Mouse (Mus musculus) neural tube, embryonic 11.5 days (tissue): ENCODE results near the gene Apobec1. TPM values are rescaled to one million over a fixed set of nuclear protein-coding genes. Genes with fewer than 3 reads are reported as not detected.

Experiments
- ATAC-seq: fragments of 200-750 bp; cut with Nextera tagmentation; 2 replicates; pipeline ENCODE4 v1.8.0; 2017; ENCODE audit warnings: moderate number of reproducible peaks, mild to moderate bottlenecking, moderate TSS enrichment, moderate library complexity; ENCODE audit not compliant: insufficient read depth, low FRiP score, low TSS enrichment
- DNase-seq: peaks from one replicate; pipeline ENCODE4 v3.0.0-alpha.2; 2015; ENCODE audit warnings: low spot score
- H3K27ac ChIP-seq: fragments of 300-500 bp; sonication (generic); 2 replicates; pipeline ENCODE4 v1.5.1; 2014; ENCODE audit warnings: low read depth, mild to moderate bottlenecking, low read length
- H3K27me3 ChIP-seq: fragments of 300-500 bp; sonication (generic); 2 replicates; pipeline ENCODE4 v1.6.1; 2014; ENCODE audit warnings: mild to moderate bottlenecking, low read length, mixed read lengths; ENCODE audit not compliant: control insufficient read depth, insufficient read depth
- H3K36me3 ChIP-seq: fragments of 300-500 bp; sonication (generic); 2 replicates; pipeline ENCODE4 v1.6.1; 2014; ENCODE audit warnings: mild to moderate bottlenecking, low read length, moderate library complexity, mixed read lengths; ENCODE audit not compliant: control insufficient read depth, insufficient read depth
- H3K4me1 ChIP-seq: fragments of 300-500 bp; sonication (generic); 2 replicates; pipeline ENCODE4 v1.6.1; 2014; ENCODE audit warnings: low read length, mixed read lengths; ENCODE audit not compliant: control insufficient read depth, insufficient read depth
- H3K4me2 ChIP-seq: fragments of 300-500 bp; sonication (generic); 2 replicates; pipeline ENCODE4 v1.6.1; 2014; ENCODE audit warnings: low read depth, mild to moderate bottlenecking, moderate library complexity
- H3K4me3 ChIP-seq: fragments of 300-500 bp; sonication (generic); 2 replicates; pipeline ENCODE4 v1.5.1; 2014; ENCODE audit warnings: low read depth, low read length
- H3K9ac ChIP-seq: fragments of 300-500 bp; sonication (generic); 2 replicates; pipeline ENCODE4 v1.6.1; 2014; ENCODE audit warnings: mild to moderate bottlenecking, low read length
- H3K9me3 ChIP-seq: fragments of 300-500 bp; sonication (generic); 2 replicates; pipeline ENCODE4 v1.6.1; 2016; ENCODE audit warnings: low read length; ENCODE audit not compliant: control insufficient read depth
- WGBS: fragments of 180-500 bp; shearing (Covaris S2); extraction: QIAGEN DNeasy Blood & Tissue Kit; methylation state at CpG from one replicate; pipeline ENCODE4 v1.1.7; 2014; 5-methylcytosine and 5-hydroxymethylcytosine counted together
- polyA plus RNA-seq: library from polyadenylated mRNA; unstranded; fragments of >200 nt; fragmentation: Nextera tagmentation; extraction: Ambion mirVana; gene quantifications from 2 replicates; pipeline ENCODE4 v1.2.1, GENCODE M21; 2014

Apobec1 gene
- polyA plus RNA-seq, 1 experiment from 2014 or later = 1.9 TPM

GRCm38 (mm10) chr6:122627469-122628108, 25.3 kb upstream of the Apobec1 start:
- Histone ChIP-seq H3K9me3 (no peaks in the 10 kb centered on the region), H3K4me3 (no peak overlapping the region), H3K9ac (no peak overlapping the region), H3K27me3 (0 out of 2 replicates have a peak, but pooled peaks cover 2% of the 10 kb centered on the region), H3K4me1 (no peaks in the 10 kb centered on the region), H3K4me2 (no peak overlapping the region), H3K27ac (no peak overlapping the region), H3K36me3 (no peaks in the 10 kb centered on the region)
- DNase-seq (no peak), ATAC-seq (no peak)
- 39% methylated on average over 20 of the region's 20 CpGs for WGBS

- Histone ChIP-seq H3K36me3 (no peaks in the 10 kb centered on the region), H3K27me3 (0 out of 2 replicates have a peak, but pooled peaks cover 2% of the 10 kb centered on the region), H3K4me3 (no peak within 1 kb of the TSS), H3K9ac (no peak within 1 kb of the TSS), H3K4me2 (no peak within 1 kb of the TSS), H3K27ac (no peak within 1 kb of the TSS), H3K9me3 (no peaks in the 10 kb centered on the region), H3K4me1 (no peaks in the 10 kb centered on the region)
- DNase-seq (no peak), ATAC-seq (no peak)
- WGBS = 86% methylated on average over 8 of the region's 8 CpGs
These were observed 23.9 kb upstream of the Apobec1 start, which contains the start of gene Dppa3 for GRCm38 (mm10) chr6:122626110-122626509. TSS of gene Dppa3 (plus strand) at chr6:122626410.

- WGBS = 88% methylated on average over 4 of the region's 4 CpGs
- no peaks in the 10 kb centered on the region for H3K4me1 ChIP-seq
- no peak overlapping the region for H3K4me3 ChIP-seq
- H3K27me3 ChIP-seq = 0 out of 2 replicates have a peak, but pooled peaks cover 2% of the 10 kb centered on the region
- H3K9me3 ChIP-seq = no peaks in the 10 kb centered on the region
- no peak overlapping the region for H3K9ac ChIP-seq
- DNase-seq (no peak), ATAC-seq (no peak)
- no peak overlapping the region for H3K4me2 ChIP-seq
- no peaks in the 10 kb centered on the region for H3K36me3 ChIP-seq
- no peak overlapping the region for H3K27ac ChIP-seq
These were observed 22.9 kb upstream of the Apobec1 start for GRCm38 (mm10) chr6:122625156-122625555.

GRCm38 (mm10) chr6:122624480-122624879, 22.2 kb upstream of the Apobec1 start:
- Histone ChIP-seq H3K27ac (no peak overlapping the region), H3K9ac (no peak overlapping the region), H3K27me3 (0 out of 2 replicates have a peak, but pooled peaks cover 2% of the 10 kb centered on the region), H3K36me3 (no peaks in the 10 kb centered on the region), H3K9me3 (no peaks in the 10 kb centered on the region), H3K4me3 (no peak overlapping the region), H3K4me1 (no peaks in the 10 kb centered on the region), H3K4me2 (no peak overlapping the region)
- ATAC-seq (no peak), DNase-seq (no peak)
- 46% methylated on average over 5 of the region's 5 CpGs for WGBS

- H3K36me3 ChIP-seq = no peaks in the 10 kb centered on the region
- no peak for ATAC-seq
- WGBS = 84% methylated on average over 6 of the region's 6 CpGs
These were observed 18.8 kb upstream of the Apobec1 start for GRCm38 (mm10) chr6:122621066-122621465.

GRCm38 (mm10) chr6:122616022-122616421, 13.8 kb upstream of the Apobec1 start:
- no peak for DNase-seq
- no peaks in the 10 kb centered on the region for H3K27me3 ChIP-seq
- no peak overlapping the region for H3K9ac ChIP-seq
- no peak overlapping the region for H3K27ac ChIP-seq
- ATAC-seq = no peak
- no peaks in the 10 kb centered on the region for H3K36me3 ChIP-seq
- WGBS = 69% methylated on average over 3 of the region's 3 CpGs
- H3K4me2 ChIP-seq = no peak overlapping the region
- H3K4me1 ChIP-seq = no peaks in the 10 kb centered on the region
- no peaks in the 10 kb centered on the region for H3K9me3 ChIP-seq
- no peak overlapping the region for H3K4me3 ChIP-seq

More at GRCm38 (mm10) chr6:122621066-122621465, 18.8 kb upstream of the Apobec1 start:
- no peaks in the 10 kb centered on the region for H3K4me1 ChIP-seq
- no peak for DNase-seq
- H3K27me3 ChIP-seq = no peaks in the 10 kb centered on the region
- no peak overlapping the region for H3K4me2 ChIP-seq
- no peaks in the 10 kb centered on the region for H3K9me3 ChIP-seq
- H3K4me3 ChIP-seq = no peak overlapping the region
- no peak overlapping the region for H3K9ac ChIP-seq
- H3K27ac ChIP-seq = no peak overlapping the region

- H3K36me3 ChIP-seq = no peaks in the 10 kb centered on the region
- no peak for DNase-seq
These were observed 11.8 kb upstream of the Apobec1 start for GRCm38 (mm10) chr6:122614047-122614446.

GRCm38 (mm10) chr6:122612426-122612825, 10.2 kb upstream of the Apobec1 start:
- no peak for DNase-seq
- 84% methylated on average over 4 of the region's 4 CpGs for WGBS

More at GRCm38 (mm10) chr6:122614047-122614446, 11.8 kb upstream of the Apobec1 start:
- no peaks in the 10 kb centered on the region for H3K9me3 ChIP-seq
- no peaks in the 10 kb centered on the region for H3K4me1 ChIP-seq
- no peak overlapping the region for H3K4me2 ChIP-seq
- 60% methylated on average over 2 of the region's 2 CpGs for WGBS
- no peaks in the 10 kb centered on the region for H3K27me3 ChIP-seq
- H3K9ac ChIP-seq = no peak overlapping the region
- no peak overlapping the region for H3K27ac ChIP-seq
- no peak overlapping the region for H3K4me3 ChIP-seq
- no peak for ATAC-seq

GRCm38 (mm10) chr6:122609771-122610170, 7.5 kb upstream of the Apobec1 start, which contains the start of gene Gdf3:
TSS of gene Gdf3 (minus strand) at chr6:122610087.
- no peak for ATAC-seq
- no peaks in the 10 kb centered on the region for H3K36me3 ChIP-seq
- no peaks in the 10 kb centered on the region for H3K27me3 ChIP-seq

More at GRCm38 (mm10) chr6:122612426-122612825, 10.2 kb upstream of the Apobec1 start:
- H3K9me3 ChIP-seq = no peaks in the 10 kb centered on the region
- H3K4me1 ChIP-seq = no peaks in the 10 kb centered on the region
- no peaks in the 10 kb centered on the region for H3K27me3 ChIP-seq
- no peak overlapping the region for H3K9ac ChIP-seq
- no peak overlapping the region for H3K4me3 ChIP-seq
- no peaks in the 10 kb centered on the region for H3K36me3 ChIP-seq
- ATAC-seq = no peak
- H3K4me2 ChIP-seq = no peak overlapping the region
- no peak overlapping the region for H3K27ac ChIP-seq

More at GRCm38 (mm10) chr6:122609771-122610170, 7.5 kb upstream of the Apobec1 start, which contains the start of gene Gdf3:
- Histone ChIP-seq H3K9me3 (no peaks in the 10 kb centered on the region), H3K4me1 (no peaks in the 10 kb centered on the region), H3K4me3 (no peak within 1 kb of the TSS), H3K27ac (no peak within 1 kb of the TSS), H3K4me2 (no peak within 1 kb of the TSS), H3K9ac (no peak within 1 kb of the TSS)
- no peak for DNase-seq
- 59% methylated on average over 14 of the region's 14 CpGs for WGBS
